Mouse (Mus musculus): ENCODE data around the gene Cpa4.

DNA sequence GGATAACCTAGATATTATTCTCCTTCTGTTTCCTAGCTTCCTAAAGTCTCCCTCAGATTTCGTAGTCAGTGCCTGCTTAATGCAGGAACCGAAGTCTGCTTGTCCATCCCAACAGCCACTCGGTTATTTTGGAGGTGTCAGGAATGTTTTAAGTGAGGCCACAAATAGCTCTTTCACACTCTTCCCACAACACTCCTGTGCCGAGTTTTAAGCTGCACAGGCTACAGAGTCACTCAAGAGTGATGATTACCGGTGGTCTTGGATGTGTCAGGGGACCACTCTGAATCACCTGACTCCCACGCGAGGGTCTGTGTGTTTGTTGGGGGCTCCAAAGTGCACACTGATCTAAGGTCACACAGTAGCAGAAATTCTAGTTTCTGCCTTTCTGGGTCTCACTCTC is 22.5 kb upstream of the Cpa4 start:
- TF ChIP-seq CTCF (IDR thresholded peaks at IDR 0.05; ENCODE audit: borderline replicate concordance, insufficient read depth, low read depth, low read length) (no peak), POLR2A (IDR thresholded peaks at IDR 0.05; ENCODE audit: borderline replicate concordance, insufficient read depth, low read length) (no peak)
